Mouse (Mus musculus): ENCODE results near the gene D230025D16Rik.

D230025D16Rik gene

DNA sequence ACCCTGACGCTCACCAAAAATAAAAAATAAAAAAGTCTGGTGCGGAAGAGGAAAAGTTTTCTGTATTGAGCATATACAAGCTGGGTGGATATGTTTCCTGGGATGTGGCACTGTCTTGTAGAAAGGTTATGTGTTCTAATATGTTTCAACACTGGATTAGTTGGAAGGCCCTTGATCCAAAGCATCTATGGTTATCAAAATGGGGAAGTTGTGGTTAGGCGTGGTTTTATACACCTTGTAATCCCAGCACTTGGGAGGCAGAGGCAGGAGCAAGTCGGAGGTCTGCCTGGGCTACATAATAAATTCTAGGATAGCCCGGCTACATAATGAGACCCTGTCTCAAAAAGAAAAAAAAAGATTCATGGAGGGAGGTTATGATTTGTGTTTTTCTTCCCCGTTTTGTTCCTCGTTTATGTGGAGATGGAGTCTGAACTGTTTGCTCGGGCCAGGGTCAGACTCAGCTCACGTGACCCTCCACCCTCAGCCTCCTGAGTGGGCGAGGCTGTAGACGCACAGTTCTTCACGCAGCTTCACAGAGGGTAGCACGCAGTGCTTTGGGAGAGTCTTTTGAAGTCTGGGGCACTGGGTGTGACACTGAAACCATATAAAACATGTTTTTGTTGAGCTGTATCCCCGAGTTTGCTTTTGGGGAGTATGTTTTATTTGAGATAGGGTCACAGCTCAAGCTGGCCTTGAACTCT lies 12.6 kb downstream of the D230025D16Rik start:
- no peak for DNase-seq

DNA sequence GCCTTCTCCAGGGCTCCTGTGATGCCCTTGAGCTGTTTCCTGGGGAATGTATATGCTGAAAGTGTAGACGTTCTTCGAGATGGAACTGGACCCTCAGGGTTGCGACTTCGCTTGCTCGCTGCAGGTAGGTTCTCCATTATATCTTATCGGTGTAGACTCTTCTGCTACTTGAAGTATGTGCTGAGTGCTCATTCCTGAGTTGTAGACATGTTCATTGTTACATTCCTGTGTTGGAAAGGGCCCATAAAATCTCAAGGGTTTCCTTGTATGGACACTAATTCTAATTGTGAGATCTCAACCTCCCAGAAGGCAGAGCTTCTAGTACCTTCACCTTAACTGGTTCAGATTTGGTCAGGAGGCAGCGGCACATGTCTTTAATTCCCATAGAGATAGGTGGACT lies 16.1 kb downstream of the D230025D16Rik start:
- no peak for DNase-seq

DNA sequence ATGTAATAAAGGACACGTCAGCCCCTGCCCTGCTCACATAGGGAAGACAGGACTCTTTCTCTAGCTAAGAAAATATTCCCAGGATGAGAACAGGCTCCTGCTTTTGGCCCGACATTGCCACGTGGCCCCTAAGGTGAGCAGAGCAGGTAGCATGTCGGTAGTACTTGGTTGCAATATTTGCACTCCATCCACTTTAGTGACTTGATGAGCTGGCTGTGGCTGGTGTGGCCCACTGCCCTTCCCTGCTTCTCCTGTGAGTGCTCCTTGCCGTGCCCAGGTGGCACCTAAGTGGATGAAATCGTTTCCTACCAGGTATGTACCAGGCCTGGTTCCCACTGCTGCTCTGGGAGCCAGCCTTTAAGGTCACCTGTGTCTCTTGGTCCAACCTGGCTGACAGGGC lies 27.0 kb downstream of the D230025D16Rik start:
- no peak for DNase-seq

DNA sequence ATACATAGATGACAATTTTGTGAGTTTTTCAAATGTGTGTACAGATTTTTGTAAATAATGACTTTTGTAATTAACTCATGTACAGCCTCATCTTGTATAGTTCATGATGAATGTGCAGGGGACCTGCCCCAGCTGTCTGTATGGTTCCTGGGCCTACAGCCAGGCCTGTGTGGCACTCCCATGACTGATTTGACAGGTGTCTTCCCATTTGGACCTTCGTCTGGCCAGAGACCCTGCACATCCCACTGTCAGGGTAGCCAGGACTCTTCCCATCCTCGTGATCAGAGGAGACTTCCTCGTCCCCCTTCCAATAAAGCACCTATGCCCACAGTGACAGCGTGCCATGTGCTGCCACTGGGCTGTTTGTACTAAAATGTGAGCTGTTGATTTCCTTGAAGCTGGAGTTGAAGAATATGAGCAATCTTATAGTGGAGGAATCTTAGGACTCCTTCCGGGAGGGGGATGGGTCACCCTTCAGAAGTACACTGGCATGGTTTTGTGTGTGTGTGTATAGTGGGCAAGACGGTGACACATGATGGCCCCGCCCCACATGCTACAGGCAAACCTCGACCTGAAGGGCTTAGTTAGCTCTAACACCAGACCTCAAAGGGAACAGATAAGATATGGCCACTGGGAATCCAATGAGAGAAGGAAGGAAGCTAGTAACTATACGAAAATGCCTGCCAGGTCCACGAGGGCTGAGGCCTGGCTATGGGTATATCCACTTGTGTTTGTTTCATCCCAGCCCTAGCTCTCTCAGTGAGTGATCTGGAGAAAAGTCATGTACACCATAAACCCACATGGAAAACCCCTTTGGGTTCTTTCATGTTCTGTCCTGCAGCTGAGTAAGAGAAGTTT lies 28.0 kb downstream of the D230025D16Rik start:
- no peak for DNase-seq

DNA sequence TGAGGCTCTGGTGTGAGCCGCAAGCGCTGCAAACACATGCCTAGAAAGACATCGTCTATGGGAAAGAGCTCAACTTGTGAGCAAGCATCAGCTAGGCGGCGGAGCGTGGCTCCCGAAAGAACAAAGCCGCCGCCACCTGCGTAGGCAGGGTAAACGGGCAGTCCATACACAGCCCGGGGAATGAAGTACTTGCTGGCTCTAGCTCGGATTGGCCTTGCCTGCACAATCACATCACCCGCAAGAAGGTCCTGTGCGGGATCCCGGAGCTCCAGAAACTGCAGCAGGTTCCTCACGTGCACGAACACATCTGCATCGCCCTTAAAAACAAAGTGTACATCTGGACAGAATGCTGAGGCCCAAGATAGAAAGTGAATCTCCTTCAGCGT lies 28.8 kb downstream of the D230025D16Rik start:
- DNase-seq = no peak

DNA sequence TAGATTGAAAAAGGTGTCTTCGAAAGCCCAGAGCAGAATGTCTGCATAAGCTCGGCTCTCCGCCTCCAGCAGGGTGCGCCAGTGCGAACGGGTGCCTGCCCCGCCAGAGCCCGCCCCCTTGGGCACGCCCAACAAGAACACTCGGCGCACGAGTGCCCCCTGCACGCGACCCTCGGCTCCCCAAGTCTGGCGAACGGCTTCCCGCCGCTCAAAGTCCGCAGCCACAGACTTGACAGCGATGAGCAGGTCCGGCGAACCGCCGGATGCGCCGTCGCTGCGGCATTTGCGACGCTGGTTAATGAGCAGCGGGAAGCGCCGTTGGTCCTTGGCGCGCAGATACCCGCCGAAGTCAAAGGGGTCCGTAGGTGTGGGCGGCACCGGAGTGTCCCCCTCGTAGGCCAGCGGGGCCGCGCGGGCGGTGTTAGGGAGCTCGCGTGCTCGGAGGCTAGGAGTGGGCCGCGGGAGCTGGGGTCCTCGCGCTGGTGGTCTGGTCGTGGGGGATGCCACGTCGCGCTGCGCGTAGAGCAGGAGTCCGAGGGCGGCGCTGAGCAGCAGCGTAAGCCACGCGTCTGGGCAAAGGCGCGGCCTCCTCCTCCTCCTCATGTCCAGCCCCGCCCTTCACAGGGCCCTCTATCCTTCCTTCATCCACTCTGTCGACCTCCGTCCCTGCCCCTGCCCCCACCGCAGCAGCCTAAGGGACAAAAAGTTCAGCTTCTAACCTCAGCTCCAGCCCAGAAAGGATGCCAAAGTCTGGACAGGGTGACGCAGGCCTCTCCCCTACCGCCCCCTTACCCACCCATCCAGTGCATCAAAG lies 29.4 kb downstream of the D230025D16Rik start:
- DNase-seq = peak; percentile 77

DNA sequence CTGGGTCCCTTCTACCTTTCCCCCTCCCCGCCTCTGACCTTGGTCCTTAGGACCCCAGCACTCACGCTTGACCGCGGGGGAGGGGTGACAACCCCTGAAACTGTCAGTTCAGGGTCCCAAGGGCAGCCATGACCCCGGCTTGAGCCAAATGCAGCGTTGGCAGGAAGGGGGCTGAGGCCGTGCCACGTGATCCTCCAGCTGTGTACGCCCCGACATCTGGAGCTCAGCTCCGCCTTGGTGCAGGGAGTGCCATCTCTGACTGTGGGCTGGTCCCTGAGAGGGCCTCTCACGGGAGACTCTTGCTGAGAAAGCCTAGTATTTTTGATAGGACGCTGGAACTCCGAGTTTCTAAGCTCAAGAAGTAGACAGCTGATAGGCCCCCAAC lies 30.0 kb downstream of the D230025D16Rik start, which contains the start of gene B3gnt9:
Gene B3gnt9 (minus strand): TSS at position 188 of the 385 bp plus-strand sequence.
- no peak for DNase-seq

DNA sequence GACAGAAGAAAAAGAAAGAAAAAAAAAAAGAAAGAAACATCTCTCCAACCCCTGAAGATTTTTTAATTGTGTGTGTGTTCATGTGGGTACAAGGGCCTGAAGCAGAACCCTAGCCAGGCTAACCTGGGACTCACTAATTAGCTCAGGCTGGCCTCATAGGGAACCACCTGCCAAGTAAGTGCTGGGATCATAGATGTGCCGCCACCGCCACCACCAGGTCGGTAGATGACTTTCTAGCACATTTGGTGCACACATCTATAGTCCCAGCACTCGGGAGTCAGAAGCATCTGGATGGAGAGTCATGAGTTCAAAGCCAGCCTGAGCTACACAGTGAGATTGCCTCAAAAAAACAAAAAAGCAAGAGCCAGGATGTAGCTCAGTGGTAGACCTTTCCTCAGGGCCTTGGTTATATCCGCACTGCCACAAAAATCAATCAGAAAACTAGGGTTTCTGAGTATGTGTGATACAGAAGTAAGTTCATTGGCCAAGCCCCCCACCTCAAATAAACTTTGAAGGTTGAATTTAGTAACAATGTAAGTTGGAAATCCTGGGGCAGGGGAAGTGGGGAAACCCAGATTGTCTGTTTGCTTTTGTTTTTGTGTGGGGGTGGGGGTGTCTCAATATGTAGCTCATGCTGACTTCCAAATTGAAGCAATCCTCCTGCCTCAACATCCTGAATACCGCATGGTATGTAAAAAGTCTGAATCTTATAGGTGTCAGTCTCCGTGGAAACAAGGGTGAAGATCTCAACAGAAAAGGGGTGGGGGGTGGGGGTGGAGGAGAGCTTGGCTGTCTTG lies 32.6 kb downstream of the D230025D16Rik start:
- no peak for DNase-seq

DNA sequence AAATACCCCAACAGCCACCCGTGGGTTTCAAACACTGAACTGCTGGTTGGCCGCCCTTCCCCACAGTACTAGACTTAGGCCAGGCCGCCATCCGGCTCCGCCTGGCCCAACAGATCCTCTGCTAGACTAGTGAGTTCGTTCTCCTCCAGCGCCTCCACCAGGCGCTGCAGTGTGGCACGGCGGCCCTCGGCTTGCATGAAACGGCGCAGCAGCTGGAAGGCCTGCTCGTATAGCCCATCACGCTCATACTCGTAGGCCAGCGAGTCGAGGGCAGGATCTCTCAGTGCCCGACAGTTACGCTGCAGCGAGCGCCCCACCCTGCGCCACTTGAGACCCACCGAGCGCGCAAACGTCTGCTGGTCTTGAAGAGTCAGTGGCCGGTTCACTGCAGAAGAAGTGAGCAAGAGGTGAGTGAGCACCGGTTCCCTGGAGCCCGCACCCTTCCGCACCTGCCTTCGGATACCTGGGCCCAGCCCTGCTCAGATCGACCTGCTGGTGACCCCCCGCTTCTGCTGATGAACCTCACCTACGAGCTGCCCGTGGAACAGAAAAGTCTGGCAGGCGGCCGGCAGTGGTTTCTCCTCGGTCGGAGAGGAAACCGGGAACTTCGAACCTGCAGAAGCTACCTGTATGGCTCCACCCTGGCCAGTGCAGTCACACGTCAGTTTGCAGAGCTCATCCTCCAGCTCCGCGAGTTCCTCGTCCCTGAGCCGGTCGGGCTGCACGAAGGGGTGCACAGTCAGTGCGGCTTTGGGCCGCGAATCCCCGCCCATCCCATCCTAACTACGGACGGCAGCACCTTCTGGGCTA lies 34.2 kb downstream of the D230025D16Rik start:
- no peak for DNase-seq

DNA sequence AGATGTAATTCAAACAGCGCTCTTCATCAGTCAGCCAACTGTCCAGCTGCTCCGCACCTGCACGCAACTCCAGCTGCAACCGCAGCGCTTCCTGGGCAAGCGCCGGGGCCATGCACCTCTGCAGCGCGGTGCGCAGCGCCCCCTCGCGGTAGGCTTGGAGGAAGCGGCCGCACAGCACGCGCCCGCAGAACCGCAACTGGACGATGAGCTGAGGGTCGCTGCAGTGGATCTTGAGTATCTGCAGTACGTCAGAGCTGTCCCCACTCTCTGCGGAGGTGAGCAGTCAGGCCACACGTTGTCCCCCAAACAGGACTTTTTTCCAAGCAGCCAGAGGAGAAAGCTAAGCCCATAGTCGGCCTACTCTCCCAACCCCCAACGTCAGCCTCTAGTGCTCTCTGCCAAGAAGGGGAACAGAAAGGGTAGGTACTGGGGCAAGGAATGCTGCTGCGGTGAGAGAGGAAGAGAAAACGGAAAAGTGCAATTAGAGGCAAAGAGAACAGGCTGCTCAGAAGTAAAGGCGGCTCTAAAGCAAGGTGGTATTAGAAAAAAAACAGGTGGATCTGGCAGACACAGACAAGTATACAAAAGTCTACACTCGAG lies 34.9 kb downstream of the D230025D16Rik start:
- peak; percentile 68 for DNase-seq

DNA sequence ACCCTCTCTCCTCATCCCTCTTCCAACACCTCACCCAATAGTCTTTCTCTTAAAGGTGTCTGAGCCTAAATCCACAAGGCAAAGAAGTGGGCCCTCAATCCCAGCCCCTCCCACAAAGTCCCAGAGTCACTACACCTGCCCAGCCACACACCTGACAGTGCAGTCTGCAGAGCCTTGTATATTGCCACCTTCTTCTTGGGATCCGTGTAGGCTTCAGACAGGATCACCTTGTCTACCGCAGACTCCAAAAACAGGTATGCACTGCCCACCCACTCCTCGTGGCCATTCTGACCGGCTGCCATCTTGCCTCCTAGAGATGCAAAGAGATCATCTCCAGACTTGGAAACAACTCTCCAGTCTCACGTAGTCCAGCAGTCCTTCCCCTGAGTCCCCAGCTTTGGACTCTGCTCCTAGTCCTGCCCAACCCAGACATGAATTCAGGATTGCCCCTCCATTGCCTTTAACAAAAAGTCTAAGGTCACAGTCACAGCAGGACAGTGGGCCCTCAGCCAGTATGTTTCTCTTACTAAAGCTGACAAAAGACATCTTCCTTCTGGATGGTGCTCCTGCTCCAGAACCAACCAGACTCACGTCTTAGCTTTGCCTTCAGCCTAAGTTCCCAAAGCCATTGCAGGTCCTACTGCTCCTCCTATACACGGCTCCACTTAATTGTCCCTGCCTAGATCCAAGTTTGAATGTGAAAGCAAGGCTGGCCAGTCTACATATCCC lies 35.6 kb downstream of the D230025D16Rik start:
- DNase-seq = no peak

DNA sequence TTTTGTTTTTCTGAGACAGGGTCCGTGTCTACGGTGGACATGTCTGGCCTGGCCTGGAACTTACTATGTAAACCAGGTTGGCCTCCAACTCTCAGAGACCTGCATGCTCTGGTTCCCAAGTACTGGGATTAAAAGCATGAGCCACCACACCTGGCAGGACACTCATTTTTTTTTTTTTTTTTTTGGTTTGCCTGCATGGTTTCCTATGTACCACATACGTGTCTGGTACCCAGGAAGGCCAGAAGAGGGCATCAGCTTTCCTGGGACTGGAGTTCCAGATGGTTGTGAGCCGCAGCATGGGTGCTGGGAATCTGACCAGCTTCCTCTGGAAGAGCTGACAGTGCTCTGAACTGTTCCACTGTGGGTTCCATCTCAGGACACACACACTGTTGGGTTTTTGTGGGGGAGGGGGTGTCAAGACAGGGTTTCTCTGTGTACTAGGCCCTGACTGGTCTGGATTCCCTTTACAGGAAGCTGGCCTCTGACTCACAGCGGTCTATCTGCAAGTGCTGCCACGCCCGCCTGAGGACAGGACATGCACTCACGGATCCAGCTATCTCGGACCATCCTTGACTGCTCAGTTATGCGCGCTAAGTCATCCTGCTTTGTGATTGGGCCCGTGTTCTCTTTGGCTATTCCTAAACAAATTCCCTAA lies 36.5 kb downstream of the D230025D16Rik start:
- DNase-seq = no peak

DNA sequence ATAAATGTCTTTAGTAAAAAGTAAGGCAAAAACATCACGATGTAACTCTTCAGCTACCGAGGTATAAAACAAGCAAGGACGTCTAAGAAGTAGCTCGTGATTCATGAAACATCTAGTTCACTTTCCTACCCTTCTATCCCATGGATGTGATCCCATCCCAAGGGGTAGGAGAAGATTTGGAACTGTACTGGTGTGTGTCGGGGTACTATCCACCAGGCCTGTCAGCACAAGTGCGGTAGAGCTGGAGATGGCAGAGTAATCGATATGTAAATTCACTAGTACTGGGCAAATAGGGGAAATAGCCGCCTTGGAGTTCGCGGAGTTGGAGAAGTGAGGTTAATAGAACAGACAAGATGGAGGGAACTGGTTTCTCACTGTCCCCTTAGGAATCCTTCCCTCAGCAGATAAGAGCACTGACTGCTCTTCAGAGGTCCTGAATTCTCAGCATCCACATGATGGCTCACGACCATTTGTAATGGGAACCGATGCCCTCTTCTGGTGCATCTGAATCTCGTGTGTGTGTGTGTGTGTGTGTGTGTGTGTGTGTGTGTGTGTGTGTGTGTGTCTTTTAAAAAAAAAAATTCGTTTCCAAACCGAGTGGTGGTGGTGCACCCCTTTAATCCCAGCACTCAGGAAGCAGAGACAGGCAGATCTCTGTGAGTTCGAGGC lies 38.4 kb downstream of the D230025D16Rik start:
- DNase-seq = no peak

DNA sequence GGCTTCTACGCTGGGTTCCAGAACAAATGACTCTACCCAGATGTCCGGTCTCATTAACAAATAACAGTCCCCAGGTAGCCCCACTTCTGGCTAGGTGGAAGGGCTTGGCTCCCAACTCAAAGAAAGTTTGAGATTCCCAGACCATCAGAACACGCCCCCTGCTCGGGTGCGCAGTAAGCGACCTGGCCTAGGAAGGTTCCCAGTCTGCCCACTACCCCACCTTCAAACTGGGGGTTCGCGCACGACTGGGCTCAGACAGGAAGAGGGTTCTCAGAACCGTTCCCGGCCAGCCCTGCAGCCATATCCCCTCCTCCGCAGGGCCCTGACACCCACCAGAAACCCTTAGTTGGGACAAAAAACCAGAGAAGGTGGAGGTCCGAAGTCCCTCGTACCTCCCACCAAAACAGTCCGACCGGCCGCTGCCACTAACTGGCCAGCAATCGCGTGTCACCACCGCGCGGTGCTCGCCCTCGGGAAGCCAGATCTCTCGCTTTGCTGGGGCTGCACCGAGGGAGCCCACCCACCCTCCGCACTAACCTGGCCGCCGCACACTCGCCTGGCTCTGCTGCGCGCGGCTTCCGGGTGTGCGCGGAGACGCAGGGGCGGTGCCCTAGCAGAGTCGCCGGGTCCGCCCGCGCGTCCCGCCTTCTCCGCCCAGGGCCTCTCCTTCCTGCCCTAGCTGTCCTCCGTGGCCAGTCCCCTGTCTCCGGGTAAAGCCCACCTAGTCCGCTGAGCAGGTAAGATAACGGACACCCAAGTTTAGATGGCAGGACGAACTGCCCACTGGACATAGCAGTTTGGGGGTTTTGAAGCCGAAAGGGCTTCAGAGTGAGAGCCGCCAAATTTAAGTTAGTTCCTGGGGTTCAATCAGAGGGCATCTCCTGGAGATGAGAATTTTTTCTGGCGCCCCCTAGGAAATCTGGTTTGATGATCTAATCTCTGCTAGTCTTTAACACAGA lies 39.4 kb downstream of the D230025D16Rik start, which contains the start of the genes Tradd and Fbxl8:
Gene Tradd (minus strand): TSS at position 586 of the 959 bp plus-strand sequence.
Gene Fbxl8 (plus strand): TSS at position 625 of the 959 bp plus-strand sequence.
- peak; percentile 50 for DNase-seq

DNA sequence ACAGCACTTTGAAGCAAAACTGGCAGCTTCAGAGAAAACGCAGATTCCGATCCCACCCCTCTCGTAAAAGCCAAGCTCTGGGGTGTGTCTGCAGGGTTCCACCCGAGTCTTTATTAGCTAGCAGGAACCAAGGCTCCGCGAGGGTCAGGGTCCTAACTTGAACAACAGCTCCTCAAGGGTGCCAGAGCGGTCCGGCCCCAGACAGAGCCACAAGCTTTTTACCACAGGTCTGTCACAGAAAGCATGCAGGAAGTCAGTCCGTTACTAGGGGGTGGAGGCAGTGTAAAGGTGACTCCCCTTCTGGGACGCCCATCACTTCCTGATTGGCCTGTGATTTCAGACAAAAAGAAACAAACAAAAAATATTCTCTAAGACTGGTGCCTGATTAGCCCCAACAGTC lies 40.2 kb downstream of the D230025D16Rik start:
- no peak for DNase-seq

DNA sequence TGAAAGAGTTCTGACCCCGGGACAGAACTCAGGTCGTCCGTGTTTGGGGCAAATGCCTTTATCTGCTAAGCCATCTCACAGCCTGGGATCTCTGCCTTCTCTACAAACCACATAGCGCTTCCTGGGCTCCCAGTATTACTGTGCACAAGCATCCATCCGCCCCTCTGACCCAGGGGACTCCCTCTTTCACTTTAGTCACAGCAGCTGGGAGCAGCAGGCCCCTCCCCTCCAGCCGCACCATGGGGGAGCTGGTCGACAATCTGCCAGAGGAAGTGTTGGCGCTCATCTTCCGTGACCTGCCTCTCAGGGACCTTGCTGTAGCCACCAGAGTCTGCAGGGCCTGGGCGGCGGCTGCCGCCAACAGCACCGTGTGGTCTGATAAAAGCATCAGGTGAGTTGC lies 41.8 kb downstream of the D230025D16Rik start:
- DNase-seq = no peak

DNA sequence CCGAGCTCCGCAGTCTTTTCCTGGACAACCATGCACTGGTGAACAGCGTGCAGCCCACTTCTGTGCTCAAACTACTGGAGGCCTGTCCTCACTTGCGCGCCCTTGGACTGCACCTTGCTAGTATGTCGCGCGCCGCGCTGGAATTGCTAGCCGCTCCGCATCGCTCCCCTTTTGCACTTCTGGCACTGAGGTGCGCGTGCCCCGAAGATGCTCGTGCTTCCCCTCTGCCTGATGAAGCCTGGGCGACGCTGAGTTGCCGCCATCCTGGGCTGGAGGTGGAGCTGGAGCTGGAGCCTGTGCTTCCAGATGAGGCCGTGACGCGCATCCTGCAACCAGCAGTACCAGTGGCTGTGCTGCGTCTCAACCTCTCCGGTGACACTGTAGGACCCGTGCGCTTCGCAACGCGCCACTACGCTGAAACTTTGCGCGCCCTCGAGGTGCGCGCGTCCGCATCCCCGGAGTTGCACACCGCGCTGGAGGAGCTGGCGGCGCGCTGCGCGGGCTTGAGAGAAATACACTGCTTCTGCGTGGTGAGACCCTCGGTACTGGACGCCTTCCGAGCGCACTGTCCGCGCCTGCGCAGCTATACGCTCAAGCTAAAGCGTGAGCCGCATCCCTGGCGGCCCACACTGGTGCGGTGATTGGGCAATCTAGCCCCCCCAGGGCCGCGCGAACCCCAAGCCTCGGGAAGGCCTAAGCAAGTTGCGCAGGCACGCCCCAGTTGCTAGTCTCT lies 43.6 kb downstream of the D230025D16Rik start:
- DNase-seq = peak; percentile 68

Data from cerebellum, adult 11 months (tissue).